Mouse (Mus musculus): ENCODE results near the gene Pitpna. TPM values are rescaled to one million over a fixed set of nuclear protein-coding genes. Genes with fewer than 3 reads are reported as not detected.

Pitpna gene
- total and polyA plus RNA-seq, 3 experiments, result 67.8 to 709 (median 194) TPM

GRCm38 (mm10) chr11:75587493-75588284 is at the start of gene Pitpna (continued):
- TF ChIP-seq CHD1 (IDR thresholded peaks at IDR 0.05; ENCODE audit: low read depth, low read length) (no peak), CTCF (IDR thresholded peaks at IDR 0.05 in 2 of 3, conservative IDR thresholded peaks at IDR 0.05 in 1 of 3; ENCODE audit: control insufficient read depth in 1 of 3, insufficient read depth in 1 of 3, low read depth in 2 of 3, low read length in 3 of 3, poor library complexity in 1 of 3, severe bottlenecking in 1 of 3) (0 out of 6 replicates have a peak, but pooled peaks of 1 of the 3 experiments have one; percentile 18), MAZ (IDR thresholded peaks at IDR 0.05; ENCODE audit: low read depth, low read length) (peak; percentile 29; the same call in 1 of the 2 replicates), JUND (IDR thresholded peaks at IDR 0.05; ENCODE audit: low read depth, low read length) (no peak)

- no peak for DNase-seq (ENCODE audit: low read depth, low spot score)
- Histone ChIP-seq H3K4me1 (ENCODE audit: control insufficient read depth in 1 of 2, insufficient read depth in 2 of 2, low read length in 2 of 2) (peaks cover 13 to 61% of the 10 kb centered on the region in 2 experiments), H3K4me3 (ENCODE audit: control insufficient read depth in 1 of 2, insufficient read depth in 1 of 2, low read depth in 2 of 2, low read length in 2 of 2) (no peak overlapping the region; a peak in 1 of 4 replicates)
Observed at GRCm38 (mm10) chr11:75538184-75538969, 49.5 kb upstream of the Pitpna start.

GRCm38 (mm10) chr11:75538970-75539299 is 49.0 kb upstream of the Pitpna start:
- Histone ChIP-seq H3K4me1 (ENCODE audit: control insufficient read depth in 1 of 2, insufficient read depth in 2 of 2, low read length in 2 of 2) (peaks cover 11 to 56% of the 10 kb centered on the region in 2 experiments), H3K27ac (ENCODE audit: control insufficient read depth, low read depth, low read length) (peak overlapping the region; percentile 67), H3K79me2 (ENCODE audit: control insufficient read depth, insufficient read depth, low read length, poor library complexity) (no peaks in the 10 kb centered on the region), H3K27me3 (ENCODE audit: control insufficient read depth in 1 of 2, insufficient read depth in 2 of 2, low read length in 2 of 2) (no peaks in the 10 kb centered on the region), H3K9me3 (replicated peaks; ENCODE audit: insufficient read depth, low read length) (no peaks in the 10 kb centered on the region), H3K36me3 (ENCODE audit: control insufficient read depth in 1 of 2, insufficient read depth in 2 of 2, low read length in 2 of 2) (peaks cover 0 to 41% of the 10 kb centered on the region in 2 experiments; a peak in 2 of 4 replicates), H3K9ac (ENCODE audit: control insufficient read depth, low read depth, low read length, poor library complexity, severe bottlenecking) (peak overlapping the region; percentile 48), H3K4me3 (ENCODE audit: control insufficient read depth in 1 of 2, insufficient read depth in 1 of 2, low read depth in 2 of 2, low read length in 2 of 2) (peak overlapping the region; percentile 13 to 20; a peak in 3 of 4 replicates)
- peak; percentile 98 for DNase-seq (ENCODE audit: low read depth, low spot score)
- no peak for TF ChIP-seq ZC3H11A (IDR thresholded peaks at IDR 0.05; ENCODE audit: low read depth, low read length)
- peak; percentile 55; the same call in 1 of the 2 replicates for TF ChIP-seq HCFC1 (IDR thresholded peaks at IDR 0.05; ENCODE audit: low read depth, low read length)
- TF ChIP-seq TAL1 (IDR thresholded peaks at IDR 0.05; ENCODE audit: low read length), result peak; percentile 58
- no peak for TF ChIP-seq GABPA (IDR thresholded peaks at IDR 0.05; ENCODE audit: low read depth, low read length)
- TF ChIP-seq RAD21 (IDR thresholded peaks at IDR 0.05; ENCODE audit: low read depth, low read length), result no peak
- TF ChIP-seq POLR2A (IDR thresholded peaks at IDR 0.05; ENCODE audit: control insufficient read depth in 1 of 2, insufficient read depth in 1 of 2, low read depth in 1 of 2, low read length in 2 of 2, poor library complexity in 1 of 2), result peak in 1 of 2 experiments; percentile 30; a peak in 1 of 4 replicates
- 0 out of 2 replicates have a peak, but pooled peaks have one; percentile 42 for TF ChIP-seq NRF1 (IDR thresholded peaks at IDR 0.05; ENCODE audit: insufficient read depth, low read depth, low read length, poor library complexity, severe bottlenecking)
- no peak for TF ChIP-seq JUND (IDR thresholded peaks at IDR 0.05; ENCODE audit: low read depth, low read length)
- TF ChIP-seq MXI1 (IDR thresholded peaks at IDR 0.05; ENCODE audit: low read depth, low read length), result peak; percentile 99
- TF ChIP-seq BHLHE40 (IDR thresholded peaks at IDR 0.05; ENCODE audit: borderline replicate concordance, low read depth, low read length), result peak; percentile 99
- peak; percentile 60; the same call in 1 of the 2 replicates for TF ChIP-seq USF1 (IDR thresholded peaks at IDR 0.05; ENCODE audit: low read depth, low read length)
- peak; percentile 100 for TF ChIP-seq SIN3A (IDR thresholded peaks at IDR 0.05; ENCODE audit: low read length)
- no peak for TF ChIP-seq NELFE (IDR thresholded peaks at IDR 0.05; ENCODE audit: low read depth, low read length)
- TF ChIP-seq MAX (IDR thresholded peaks at IDR 0.05; ENCODE audit: low read length), result peak; percentile 97
- no peak for TF ChIP-seq MEF2A (IDR thresholded peaks at IDR 0.05; ENCODE audit: extremely low read depth, insufficient replicate concordance, low read depth, low read length, poor library complexity, severe bottlenecking)
- peak; percentile 97 for TF ChIP-seq MYC (IDR thresholded peaks at IDR 0.05; ENCODE audit: low read depth, low read length)
- peak; percentile 36; the same call in 1 of the 2 replicates for TF ChIP-seq MAZ (IDR thresholded peaks at IDR 0.05; ENCODE audit: low read depth, low read length)
- TF ChIP-seq MYB (IDR thresholded peaks at IDR 0.05; ENCODE audit: low read depth, low read length), result no peak
- TF ChIP-seq POLR2AphosphoS2 (IDR thresholded peaks at IDR 0.05; ENCODE audit: low read length), result no peak
- no peak for TF ChIP-seq UBTF (IDR thresholded peaks at IDR 0.05; ENCODE audit: borderline replicate concordance, insufficient read depth, low read depth, low read length)

More at GRCm38 (mm10) chr11:75538184-75538969, 49.5 kb upstream of the Pitpna start:
- H3K27me3 ChIP-seq (ENCODE audit: control insufficient read depth in 1 of 2, insufficient read depth in 2 of 2, low read length in 2 of 2), result no peaks in the 10 kb centered on the region
- peaks cover 0 to 47% of the 10 kb centered on the region in 2 experiments; a peak in 2 of 4 replicates for H3K36me3 ChIP-seq (ENCODE audit: control insufficient read depth in 1 of 2, insufficient read depth in 2 of 2, low read length in 2 of 2)
- H3K9ac ChIP-seq (ENCODE audit: control insufficient read depth, low read depth, low read length, poor library complexity, severe bottlenecking), result peak overlapping the region; percentile 48
- H3K27ac ChIP-seq (ENCODE audit: control insufficient read depth, low read depth, low read length), result peak overlapping the region; percentile 67
- TF ChIP-seq ETS1 (IDR thresholded peaks at IDR 0.05; ENCODE audit: low read depth, low read length), result no peak
- no peak; the same call in 1 of the 2 replicates for TF ChIP-seq ZMIZ1 (IDR thresholded peaks at IDR 0.05; ENCODE audit: low read depth, low read length)
- TF ChIP-seq MAX (IDR thresholded peaks at IDR 0.05; ENCODE audit: low read length), result no peak
- TF ChIP-seq JUND (IDR thresholded peaks at IDR 0.05; ENCODE audit: low read depth, low read length), result no peak
- TF ChIP-seq SIN3A (IDR thresholded peaks at IDR 0.05; ENCODE audit: low read length), result no peak
- no peak for TF ChIP-seq CHD2 (IDR thresholded peaks at IDR 0.05; ENCODE audit: low read length)
- no peak for TF ChIP-seq GABPA (IDR thresholded peaks at IDR 0.05; ENCODE audit: low read depth, low read length)
- TF ChIP-seq MAZ (IDR thresholded peaks at IDR 0.05; ENCODE audit: low read depth, low read length), result no peak
- TF ChIP-seq TBP (IDR thresholded peaks at IDR 0.05; ENCODE audit: low read depth, low read length), result no peak
- TF ChIP-seq POLR2AphosphoS2 (IDR thresholded peaks at IDR 0.05; ENCODE audit: low read length), result no peak
- TF ChIP-seq GATA1 (IDR thresholded peaks at IDR 0.05; ENCODE audit: low read depth, low read length), result no peak
- no peak for TF ChIP-seq TAL1 (IDR thresholded peaks at IDR 0.05; ENCODE audit: low read length)
- no peaks in the 10 kb centered on the region for H3K9me3 ChIP-seq (replicated peaks; ENCODE audit: insufficient read depth, low read length)
- no peaks in the 10 kb centered on the region for H3K79me2 ChIP-seq (ENCODE audit: control insufficient read depth, insufficient read depth, low read length, poor library complexity)

All from MEL (cell line).